Mouse (Mus musculus) MEL (cell line): ENCODE measurements around the gene Bcl2a1d.
"Not testable (repeated sequence)": the region's sequence is repeated elsewhere in the genome, so short reads cannot be mapped to it uniquely, and the experiment has no call there.

ENCODE experiments used
- CHD1 ChIP-seq: IDR thresholded peaks from 2 replicates; pipeline ENCODE4 v1.6.1; 2012; ENCODE audit warnings: low read depth, mild to moderate bottlenecking, inconsistent platforms, low read length, improper control_type of control experiment
- CTCF ChIP-seq, 3 experiments: IDR thresholded peaks in 2 of 3; conservative IDR thresholded peaks in 1 of 3; 2 replicates each; pipeline ENCODE4 v1.5.1; 2011 to 2012; ENCODE audit warnings: low read length in 3 of 3, low read depth in 2 of 3, mild to moderate bottlenecking in 2 of 3, improper control_type of control experiment in 1 of 3, inconsistent platforms in 1 of 3, mixed read lengths in 1 of 3, moderate library complexity in 1 of 3; ENCODE audit not compliant: control insufficient read depth in 1 of 3, insufficient read depth in 1 of 3, poor library complexity in 1 of 3, severe bottlenecking in 1 of 3
- EP300 ChIP-seq, 2 experiments: IDR thresholded peaks; 2 replicates each; pipeline ENCODE4 v1.6.1; 2011; ENCODE audit warnings: improper control_type of control experiment in 2 of 2, low read length in 2 of 2, low read depth in 1 of 2, mild to moderate bottlenecking in 1 of 2
- MAFK ChIP-seq: IDR thresholded peaks from 2 replicates; pipeline ENCODE4 v1.6.1; 2011; ENCODE audit warnings: low read depth, mild to moderate bottlenecking, low read length, improper control_type of control experiment, borderline replicate concordance
- MAX ChIP-seq: IDR thresholded peaks from 2 replicates; pipeline ENCODE4 v1.6.1; 2011; ENCODE audit warnings: low read length, improper control_type of control experiment
- MAZ ChIP-seq: IDR thresholded peaks from 2 replicates; pipeline ENCODE4 v1.6.1; 2012; ENCODE audit warnings: low read depth, mild to moderate bottlenecking, inconsistent platforms, low read length, improper control_type of control experiment
- MEF2A ChIP-seq: IDR thresholded peaks from 2 replicates; pipeline ENCODE4 v1.6.1; 2014; ENCODE audit warnings: low read depth, mild to moderate bottlenecking, inconsistent platforms, low read length, improper control_type of control experiment; ENCODE audit not compliant: poor library complexity, insufficient replicate concordance, severe bottlenecking; ENCODE audit errors: extremely low read depth
- POLR2A ChIP-seq, 2 experiments: IDR thresholded peaks; 2 replicates each; pipeline ENCODE4 v1.6.1; 2011 to 2012; ENCODE audit warnings: low read length in 2 of 2, mild to moderate bottlenecking in 2 of 2, control low read depth in 1 of 2, improper control_type of control experiment in 1 of 2, low read depth in 1 of 2, moderate library complexity in 1 of 2; ENCODE audit not compliant: control insufficient read depth in 1 of 2, insufficient read depth in 1 of 2, poor library complexity in 1 of 2
- RCOR1 ChIP-seq: IDR thresholded peaks from 2 replicates; pipeline ENCODE4 v1.6.1; 2012; ENCODE audit warnings: low read depth, mild to moderate bottlenecking, inconsistent platforms, low read length, improper control_type of control experiment
- TBP ChIP-seq: IDR thresholded peaks from 2 replicates; pipeline ENCODE4 v1.8.0; 2011; ENCODE audit warnings: low read depth, low read length, improper control_type of control experiment

GRCm38 (mm10) chr9:88769470-88769869, 37.8 kb upstream of the Bcl2a1d start:
- TF ChIP-seq MAZ; CTCF (IDR thresholded peaks at IDR 0.05 in 2 of 3, conservative IDR thresholded peaks at IDR 0.05 in 1 of 3; ENCODE audit: control insufficient read depth in 1 of 3, insufficient read depth in 1 of 3, low read depth in 2 of 3, low read length in 3 of 3, poor library complexity in 1 of 3, severe bottlenecking in 1 of 3); POLR2A (IDR thresholded peaks at IDR 0.05; ENCODE audit: control insufficient read depth in 1 of 2, insufficient read depth in 1 of 2, low read depth in 1 of 2, low read length in 2 of 2, poor library complexity in 1 of 2); EP300 (IDR thresholded peaks at IDR 0.05; ENCODE audit: low read depth in 1 of 2, low read length in 2 of 2); RCOR1; TBP; CHD1; MAFK; MAX; MEF2A: not testable (repeated sequence)
